In the genomic region with DNA sequence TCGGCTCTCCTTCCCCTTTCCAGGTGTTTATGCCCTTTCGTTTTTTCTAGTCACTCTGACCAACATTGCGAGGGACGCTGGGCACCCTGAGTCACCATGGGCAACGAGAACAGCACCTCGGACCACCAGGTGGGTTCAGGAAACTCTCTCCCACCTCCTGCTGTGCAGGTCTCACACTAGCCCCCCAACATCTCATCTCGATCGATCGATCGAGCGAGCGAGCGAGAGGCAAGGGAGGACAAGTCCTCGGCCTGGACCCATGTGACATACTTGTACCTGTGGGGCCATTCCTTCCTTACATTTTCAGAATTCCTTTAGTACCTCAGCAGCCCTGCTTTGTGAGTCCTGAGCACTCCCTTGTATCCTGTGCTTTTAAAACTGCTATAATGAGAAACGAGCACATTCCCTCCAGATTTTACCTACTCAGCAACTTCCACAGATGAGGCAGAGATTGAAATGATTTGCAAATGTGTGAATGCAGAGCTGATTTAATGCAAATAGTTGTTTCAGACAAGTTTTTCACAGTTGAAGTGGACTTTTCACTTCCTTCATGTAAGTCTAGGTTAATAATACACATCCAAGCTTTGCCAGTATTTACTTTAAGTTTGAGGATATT, we compare ENCODE assay signal across 8 mouse cellular contexts. TPM values are rescaled to one million over a fixed set of nuclear protein-coding genes. Genes with fewer than 3 reads are reported as not detected.
DNase-seq lines count a peak whose midpoint lies in the region; ATAC-seq and TF ChIP-seq lines count a peak whose summit lies in the region.

Gene Tacc2 (plus strand): TSS at position 51 of the 616 bp plus-strand sequence.

- 0 out of 2 replicates have a peak, but pooled peaks cover 3% of the 10 kb centered on the region for H3K27me3 ChIP-seq in embryonic facial prominence, embryonic 10.5 days (replicated peaks; ENCODE audit: low read depth, poor library complexity, severe bottlenecking)
- H3K27me3 ChIP-seq in heart, embryonic 14.5 days (ENCODE audit: control insufficient read depth, insufficient read depth, low read length), result no peaks in the 10 kb centered on the region
- H3K27me3 ChIP-seq in myocyte (ENCODE audit: control insufficient read depth, insufficient read depth, insufficient read length), result no peaks in the 10 kb centered on the region

- ATAC-seq in heart, embryonic 14.5 days (ENCODE audit: insufficient number of reproducible peaks, insufficient read depth, low FRiP score, low read depth), result no peak

- no peaks in the 10 kb centered on the region for H3K9me3 ChIP-seq in embryonic facial prominence, embryonic 10.5 days
- H3K9me3 ChIP-seq in heart, embryonic 14.5 days (ENCODE audit: control insufficient read depth, low read length), result no peaks in the 10 kb centered on the region

- no peak for DNase-seq in layer of hippocampus, adult 2 months (ENCODE audit: low spot score in 2 of 2)
- no peak for DNase-seq in layer of hippocampus, adult 9-11 months
- DNase-seq in embryonic facial prominence, embryonic 10.5 days (ENCODE audit: low spot score), result no peak
- DNase-seq in left cerebral cortex, postnatal 10 days (ENCODE audit: extremely low spot score in 1 of 2, low spot score in 2 of 2), result no peak
- no peak for DNase-seq in urinary bladder, postnatal 10 days (ENCODE audit: low spot score)
- DNase-seq in urinary bladder, postnatal 25 days (ENCODE audit: low spot score), result no peak

- no peak within 1 kb of the TSS for H3ac ChIP-seq in myocyte (ENCODE audit: control insufficient read depth, insufficient read length)

- intact Hi-C loops in left cerebral cortex, postnatal 10 days (cut with DNase I), result no loop called here

- no peak for TF ChIP-seq CTCF in layer of hippocampus, adult 2 months (conservative IDR thresholded peaks at IDR 0.05)

- no peaks in the 10 kb centered on the region for H3K36me3 ChIP-seq in embryonic facial prominence, embryonic 10.5 days (replicated peaks)
- no peaks in the 10 kb centered on the region for H3K36me3 ChIP-seq in heart, embryonic 14.5 days (ENCODE audit: control insufficient read depth, insufficient read depth, low read length)
- H3K36me3 ChIP-seq in myocyte (ENCODE audit: control insufficient read depth, insufficient read depth), result no peaks in the 10 kb centered on the region

- peak within 1 kb of the TSS; percentile 70 for H3K4me2 ChIP-seq in heart, embryonic 14.5 days (ENCODE audit: low read length)
- H3K4me2 ChIP-seq in myocyte (ENCODE audit: low read depth), result peak within 1 kb of the TSS; percentile 70

- H3K9ac ChIP-seq in heart, embryonic 14.5 days (ENCODE audit: low read length), result peak within 1 kb of the TSS; percentile 59

- H3K4me1 ChIP-seq in embryonic facial prominence, embryonic 10.5 days, result peaks cover 14% of the 10 kb centered on the region
- peaks cover 8 to 12% of the 10 kb centered on the region in 2 experiments; a peak in 3 of 4 replicates for H3K4me1 ChIP-seq in heart, embryonic 14.5 days (ENCODE audit: control insufficient read depth in 2 of 2, insufficient read depth in 2 of 2, low read length in 2 of 2)

- H3K27ac ChIP-seq in layer of hippocampus, adult 2 months, result no peak within 1 kb of the TSS
- H3K27ac ChIP-seq in embryonic facial prominence, embryonic 10.5 days (replicated peaks), result peak within 1 kb of the TSS; percentile 24; the same call in 1 of the 2 replicates
- H3K27ac ChIP-seq in heart, embryonic 14.5 days (replicated peaks in 1 of 2; ENCODE audit: control insufficient read depth in 1 of 2, insufficient read depth in 1 of 2, low read depth in 2 of 2, low read length in 2 of 2), result no peak within 1 kb of the TSS

- no peaks in the 10 kb centered on the region for H3K79me2 ChIP-seq in myocyte (ENCODE audit: control insufficient read depth, insufficient read depth)

- H3K4me3 ChIP-seq in layer of hippocampus, adult 2 months, result peak within 1 kb of the TSS; percentile 24; the same call in 1 of the 2 replicates
- H3K4me3 ChIP-seq in embryonic facial prominence, embryonic 10.5 days, result peak within 1 kb of the TSS; percentile 26; the same call in 1 of the 2 replicates
- H3K4me3 ChIP-seq in heart, embryonic 14.5 days (ENCODE audit: control insufficient read depth in 1 of 2, insufficient read depth in 1 of 2, low read depth in 1 of 2, low read length in 2 of 2), result peak within 1 kb of the TSS; percentile 33 to 42
- no peak within 1 kb of the TSS for H3K4me3 ChIP-seq in myocyte

- 59% methylated on average over 15 of the region's 15 CpGs for WGBS in embryonic facial prominence, embryonic 10.5 days
- 19% methylated on average over 15 of the region's 15 CpGs for WGBS in heart, embryonic 14.5 days

- no peak for TF ChIP-seq POLR2A in myocyte (IDR thresholded peaks at IDR 0.05; ENCODE audit: insufficient read length, low read depth)

TF ChIP-seq in myocyte, 11 proteins besides CTCF, POLR2A, EP300 and RAD21:
- TF ChIP-seq REST (IDR thresholded peaks at IDR 0.05; ENCODE audit: insufficient read depth, insufficient read length) (no peak), USF1 (IDR thresholded peaks at IDR 0.05; ENCODE audit: low read depth) (no peak), CEBPB (IDR thresholded peaks at IDR 0.05; ENCODE audit: insufficient read depth, poor library complexity, severe bottlenecking) (no peak), MAX (IDR thresholded peaks at IDR 0.05; ENCODE audit: low read depth) (no peak), TCF3 (IDR thresholded peaks at IDR 0.05; ENCODE audit: insufficient read length, low read depth) (no peak), POLR2AphosphoS2 (IDR thresholded peaks at IDR 0.05; ENCODE audit: insufficient read length, low read depth) (no peak), E2F4 (IDR thresholded peaks at IDR 0.05; ENCODE audit: insufficient read depth) (no peak), MYOG (IDR thresholded peaks at IDR 0.05; ENCODE audit: control insufficient read depth in 1 of 3, insufficient read depth in 1 of 3, insufficient read length in 2 of 3, low read depth in 2 of 3) (no peak)

RNA-seq across cellular contexts. Expression of gene Tacc2, which starts in this region (rescaled TPM):
- 10 to 100 TPM; 79.5 to 82.0 TPM for total RNA-seq in layer of hippocampus, adult 2 months (2021)
- polyA plus RNA-seq in embryonic facial prominence, embryonic 10.5 days (2016; fragmentation: Nextera tagmentation; extraction: Ambion mirVana), result 44.0 and 49.6 TPM in 2 replicates
- polyA plus RNA-seq in heart, embryonic 14.5 days (2014; fragmentation: Nextera tagmentation; extraction: Ambion mirVana), result 55.9 and 56.4 TPM in 2 replicates
- 10 to 100 TPM; 79.4 to 81.9 TPM for total RNA-seq in left cerebral cortex, postnatal 10 days (2021)
- 61.8 TPM for polyA plus RNA-seq in myocyte (2012; fragmentation: generic; extraction: Trizol)
